In genomic region chr14:49783866-49784265, GRCm38 (mm10) we compare ENCODE assay signal across 10 mouse cellular contexts. TPM values are rescaled to one million over a fixed set of nuclear protein-coding genes. Genes with fewer than 3 reads are reported as not detected.
DNase-seq lines count a peak whose midpoint lies in the region; ATAC-seq lines count a peak whose summit lies in the region.
"Had no signal": no experiment of that assay in that cellular context is flagged by ENCODE, and none has a peak within 500 bp of the region (broad histone marks: within the 10 kb centered on the region; RNA-seq: fewer than 3 reads in every experiment).

No protein-coding gene starts in this region.

- H3K27me3 ChIP-seq in lung, embryonic 16.5 days (ENCODE audit: control insufficient read depth, insufficient read depth, low read depth, low read length) = no peaks in the 10 kb centered on the region
- H3K27me3 ChIP-seq in limb, embryonic 15.5 days = no peaks in the 10 kb centered on the region

- peak; percentile 60 for DNase-seq in heart, adult 11 months
- DNase-seq in heart, adult 8-10 months (ENCODE audit: low spot score) = no peak
- no peak for DNase-seq in lung, postnatal 25 days (ENCODE audit: low spot score)
- no peak for DNase-seq in thymus, postnatal 0 days (ENCODE audit: low spot score)
- DNase-seq in left cerebral cortex, adult 8-10 months (ENCODE audit: low spot score in 2 of 2) = no peak
- DNase-seq in cerebellum, postnatal 36 days = no peak
- DNase-seq: spleen, adult 18-20 months had no signal

- H3K9me3 ChIP-seq in lung, embryonic 16.5 days (ENCODE audit: control insufficient read depth, low read length) = no peaks in the 10 kb centered on the region
- no peaks in the 10 kb centered on the region for H3K9me3 ChIP-seq in limb, embryonic 15.5 days

- no peak for ATAC-seq in lung, embryonic 16.5 days (ENCODE audit: low read depth)
- ATAC-seq in limb, embryonic 15.5 days (ENCODE audit: insufficient number of reproducible peaks, low FRiP score, low TSS enrichment, low read depth) = no peak

- no peaks in the 10 kb centered on the region for H3K36me3 ChIP-seq in lung, embryonic 16.5 days (ENCODE audit: control insufficient read depth, insufficient read depth, low read length)
- no peaks in the 10 kb centered on the region for H3K36me3 ChIP-seq in limb, embryonic 15.5 days

- peaks cover 8% of the 10 kb centered on the region; the same call in 1 of the 2 replicates for H3K4me1 ChIP-seq in lung, embryonic 16.5 days (replicated peaks; ENCODE audit: control insufficient read depth, insufficient read depth, low read length)
- H3K4me1 ChIP-seq in limb, embryonic 15.5 days = peaks cover 10% of the 10 kb centered on the region; the same call in 1 of the 2 replicates

- peak overlapping the region; percentile 65; the same call in 1 of the 2 replicates for H3K4me3 ChIP-seq in lung, embryonic 16.5 days (ENCODE audit: low read length)
- H3K4me3 ChIP-seq in limb, embryonic 15.5 days = 0 out of 2 replicates have a peak overlapping the region, but pooled peaks have one; percentile 56

- H3K4me2 ChIP-seq in lung, embryonic 16.5 days (ENCODE audit: low read depth, low read length) = no peak overlapping the region
- H3K4me2 ChIP-seq in limb, embryonic 15.5 days = peak overlapping the region; percentile 83; the same call in 1 of the 2 replicates

- no peak overlapping the region for H3K27ac ChIP-seq in lung, embryonic 16.5 days (ENCODE audit: low read length)
- H3K27ac ChIP-seq in limb, embryonic 15.5 days = no peak overlapping the region

- WGBS in lung, embryonic 16.5 days = 68% methylated on average over 4 of the region's 4 CpGs
- WGBS in limb, embryonic 15.5 days = 76% methylated on average over 4 of the region's 4 CpGs

- H3K9ac ChIP-seq in lung, embryonic 16.5 days (ENCODE audit: low read length) = no peak overlapping the region
- no peak overlapping the region for H3K9ac ChIP-seq in limb, embryonic 15.5 days

RNA-seq across cellular contexts. Expression of gene Armh4, which starts 0.7 kb away (rescaled TPM):
- total RNA-seq in heart, adult 8-10 months (2022) = 10 to 100 TPM in 2 of 4 experiments, 1 to 10 TPM in 2; 8.2 to 11.9 (median 9.6) TPM
- 9.1 and 11.8 TPM in 2 replicates for polyA plus RNA-seq in lung, embryonic 16.5 days (2015; fragmentation: Nextera tagmentation; extraction: Ambion mirVana)
- polyA plus RNA-seq in limb, embryonic 15.5 days (2015; fragmentation: Nextera tagmentation; extraction: Ambion mirVana) = 19.1 and 22.7 TPM in 2 replicates
- 0.32 and 0.40 TPM in 2 replicates for polyA plus RNA-seq in thymus, postnatal 0 days (2015; fragmentation: Nextera tagmentation; extraction: Ambion mirVana)
- 10 to 100 TPM; 25.9 to 31.4 (median 28.0) TPM for total RNA-seq in left cerebral cortex, adult 8-10 months (2022)
- polyA plus RNA-seq: Patski had no signal
